Mouse (Mus musculus) ES-E14 (cell line): ENCODE data around the gene Anapc11.
A peak's percentile ranks its signal among the peaks of the same experiment; 100 is the strongest.

Source experiments
- MAFK ChIP-seq: IDR thresholded peaks from 2 replicates; pipeline ENCODE4 v1.6.1; 2014; ENCODE audit warnings: mild to moderate bottlenecking, low read depth, low read length, inconsistent platforms; ENCODE audit not compliant: insufficient read depth
- ZC3H11A ChIP-seq: IDR thresholded peaks from 2 replicates; pipeline ENCODE4 v1.6.1; 2012; ENCODE audit warnings: low read depth, mild to moderate bottlenecking, inconsistent platforms, low read length, borderline replicate concordance

GRCm38 (mm10) chr11:120632559-120633519 is 34.6 kb downstream of the Anapc11 start:
- TF ChIP-seq MAFK = peak; percentile 95
- TF ChIP-seq ZC3H11A = no peak
